Mouse (Mus musculus) kidney, adult 11 months (tissue): ENCODE measurements around the gene Prr13.

ENCODE experiments used
- DNase-seq: peaks from one replicate; pipeline ENCODE4 v3.0.0; 2022

The Prr13 gene

DNA sequence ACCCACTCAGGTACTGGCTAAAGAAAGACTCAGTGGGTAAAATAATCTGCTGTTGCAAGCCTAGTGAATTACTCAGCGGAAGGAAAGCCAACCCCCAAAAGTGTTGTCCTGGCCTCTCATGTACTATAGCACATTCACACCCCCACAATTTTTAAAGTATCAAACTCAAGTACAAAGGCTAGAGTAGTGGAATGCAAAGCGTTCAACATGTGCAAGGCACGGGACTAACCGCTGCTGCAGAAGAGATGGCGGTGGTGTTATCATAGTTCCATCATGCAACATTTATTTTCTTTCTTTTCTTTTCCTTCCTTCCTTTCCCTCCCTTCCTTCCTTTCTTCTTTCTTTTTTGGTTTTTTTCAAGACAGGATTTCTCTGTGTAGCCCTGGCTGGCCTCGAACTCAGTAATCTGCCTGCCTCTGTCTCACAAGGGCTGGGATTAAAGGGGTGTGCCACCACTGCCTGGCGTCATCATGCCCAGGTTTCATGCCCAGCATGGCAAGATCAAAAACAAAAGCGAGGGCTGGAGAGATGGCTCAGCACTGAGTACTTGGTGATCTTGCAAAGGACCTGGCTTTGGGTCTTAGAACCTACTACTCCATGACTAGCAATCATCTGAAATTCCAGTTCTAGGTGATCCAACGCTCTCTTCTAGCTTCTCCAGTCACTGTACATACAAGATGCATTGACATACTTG lies 47.1 kb downstream of the Prr13 start:
- no peak for DNase-seq

DNA sequence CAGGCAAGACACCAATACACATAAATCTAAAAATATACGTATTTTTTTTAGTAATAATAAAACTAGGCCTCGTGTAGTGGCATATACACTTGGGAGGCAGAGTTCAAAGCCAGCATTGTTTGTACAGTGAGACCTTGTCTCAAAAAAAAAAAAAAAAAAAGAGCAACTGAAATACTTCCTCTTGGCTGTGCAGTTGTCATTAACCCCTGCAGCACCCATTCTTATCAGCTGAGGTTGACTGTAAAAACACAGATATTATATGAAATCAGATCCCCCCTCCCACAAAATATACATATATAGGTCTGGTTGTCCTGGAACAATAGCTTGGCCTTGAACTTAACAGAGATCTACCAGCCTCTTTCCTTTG lies 47.6 kb downstream of the Prr13 start:
- no peak for DNase-seq

- DNase-seq: no peak
These were observed 48.0 kb downstream of the Prr13 start for GRCm38 (mm10) chr15:102506864-102507263.

DNA sequence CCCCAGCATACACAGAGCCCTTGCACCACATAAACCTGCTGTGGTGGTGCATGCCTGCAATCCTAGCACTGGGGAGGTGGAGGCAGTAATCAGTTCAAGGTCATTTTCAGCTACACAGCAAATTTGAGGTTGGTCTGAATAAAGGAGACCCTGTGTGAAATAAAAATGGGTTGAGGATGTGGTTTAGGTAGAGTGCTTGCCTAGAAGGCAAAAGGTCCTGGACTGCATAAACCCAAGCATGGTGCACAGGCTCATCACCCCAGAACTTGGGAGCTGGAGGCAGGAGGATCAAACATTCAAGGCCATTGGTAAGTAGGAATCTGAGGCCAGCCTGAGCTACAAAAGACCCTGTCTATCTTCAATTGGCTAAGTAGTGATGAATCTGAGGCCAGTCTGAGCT lies 48.7 kb downstream of the Prr13 start:
- DNase-seq: no peak

GRCm38 (mm10) chr15:102508336-102508735 lies 49.5 kb downstream of the Prr13 start:
- no peak for DNase-seq

DNA sequence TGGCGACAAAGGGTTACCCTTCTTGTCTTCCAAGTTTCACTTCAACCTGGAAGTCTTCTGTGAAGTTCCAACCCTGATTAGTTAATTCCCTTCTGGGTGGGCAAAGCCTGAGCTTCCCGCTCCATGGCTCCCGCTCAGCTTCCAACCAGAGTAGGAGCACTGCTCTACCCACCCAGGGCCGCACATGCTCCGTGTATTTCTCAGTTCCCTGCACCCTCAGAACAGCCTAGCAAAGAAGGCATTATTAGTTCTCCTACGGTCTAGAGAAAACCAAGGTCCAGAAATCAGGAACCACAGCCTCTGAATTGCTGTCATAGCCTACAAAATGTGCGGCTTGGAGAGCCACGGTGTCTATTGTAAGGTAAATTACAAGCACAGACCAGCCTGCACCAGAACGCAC lies 51.3 kb downstream of the Prr13 start:
- no peak for DNase-seq

GRCm38 (mm10) chr15:102510590-102511284 lies 51.9 kb downstream of the Prr13 start:
- peak; percentile 86 for DNase-seq

DNA sequence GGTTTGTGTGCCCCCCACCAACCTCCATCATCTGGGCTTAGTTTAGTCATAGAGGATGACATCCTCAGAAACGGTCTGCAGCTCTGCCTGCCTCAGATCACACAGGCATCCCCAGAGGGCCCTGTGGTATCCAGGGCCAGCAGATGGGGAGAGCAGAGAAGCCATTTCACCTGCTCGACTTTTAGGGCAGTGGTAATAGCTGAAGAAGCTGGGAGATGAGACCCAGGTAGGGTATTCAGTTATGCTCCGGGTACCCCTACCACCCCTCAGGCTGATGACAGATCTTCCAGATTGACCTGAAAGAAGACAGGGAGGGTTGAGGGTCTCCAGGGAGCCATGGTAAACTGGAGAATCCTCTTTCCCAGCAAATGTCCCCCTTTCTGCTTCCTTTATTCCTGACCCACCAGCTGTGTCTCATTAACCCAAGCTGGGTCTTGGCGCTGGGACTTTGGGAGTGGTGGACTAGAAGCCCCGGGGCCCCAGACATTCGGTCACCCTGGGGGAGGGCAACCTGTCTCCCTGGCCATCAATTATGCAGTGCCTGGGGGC lies 52.5 kb downstream of the Prr13 start:
- no peak for DNase-seq

- DNase-seq: no peak
These were observed 53.2 kb downstream of the Prr13 start for GRCm38 (mm10) chr15:102512010-102512409.
